Mouse (Mus musculus) liver, postnatal 0 days (tissue): ENCODE measurements around the gene Slc17a8. TPM values are rescaled to one million over a fixed set of nuclear protein-coding genes. Genes with fewer than 3 reads are reported as not detected.

Experiments
- ATAC-seq: fragments of 200-750 bp; cut with Nextera tagmentation; 2 replicates; pipeline ENCODE4 v1.8.0; 2017; ENCODE audit warnings: mild to moderate bottlenecking, moderate library complexity
- DNase-seq: peaks from one replicate; pipeline ENCODE4 v3.0.0-alpha.2; 2016
- H3K27ac ChIP-seq: fragments of 300-500 bp; sonication (generic); 2 replicates; pipeline ENCODE4 v1.5.1; 2014; ENCODE audit warnings: antibody characterized with exemption, moderate library complexity, mild to moderate bottlenecking, low read depth
- H3K27me3 ChIP-seq: fragments of 300-500 bp; sonication (generic); 2 replicates; pipeline ENCODE4 v1.6.1; 2014; ENCODE audit warnings: low read length, control low read depth, mixed read lengths; ENCODE audit not compliant: insufficient read depth
- H3K36me3 ChIP-seq: fragments of 300-500 bp; sonication (generic); replicated peaks from 2 replicates; pipeline ENCODE4 v1.6.1; 2014; ENCODE audit warnings: mild to moderate bottlenecking, control low read depth, low read length, moderate library complexity, mixed read lengths; ENCODE audit not compliant: insufficient read depth
- H3K4me1 ChIP-seq: fragments of 300-500 bp; sonication (generic); 2 replicates; pipeline ENCODE4 v1.6.1; 2014; ENCODE audit warnings: antibody characterized with exemption, mild to moderate bottlenecking, control low read depth; ENCODE audit not compliant: insufficient read depth
- H3K4me2 ChIP-seq: fragments of 300-500 bp; sonication (generic); 2 replicates; pipeline ENCODE4 v1.6.1; 2014; ENCODE audit warnings: low read depth, mild to moderate bottlenecking, low read length, moderate library complexity, mixed read lengths
- H3K4me3 ChIP-seq: fragments of 300-500 bp; sonication (generic); 2 replicates; pipeline ENCODE4 v1.5.1; 2014; ENCODE audit warnings: low read depth, low read length
- H3K9ac ChIP-seq: fragments of 300-500 bp; sonication (generic); replicated peaks from 2 replicates; pipeline ENCODE4 v1.6.1; 2014; ENCODE audit warnings: mild to moderate bottlenecking, moderate library complexity
- H3K9me3 ChIP-seq: fragments of 300-500 bp; sonication (generic); 2 replicates; pipeline ENCODE4 v1.6.1; 2016; ENCODE audit warnings: mild to moderate bottlenecking, control low read depth, low read length, mixed read lengths
- CTCF ChIP-seq: sonication (generic); IDR thresholded peaks from 2 replicates; pipeline ENCODE4 v1.5.1; 2016; ENCODE audit warnings: antibody characterized with exemption, low read depth
- EP300 ChIP-seq: IDR thresholded peaks from 2 replicates; pipeline ENCODE4 v1.6.1; 2016; ENCODE audit warnings: antibody characterized with exemption, low read depth, mild to moderate bottlenecking
- WGBS: fragments of 180-500 bp; shearing (Covaris S2); extraction: QIAGEN DNeasy Blood & Tissue Kit; methylation state at CpG from one replicate; pipeline ENCODE4 v1.1.7; 2014; ENCODE audit not compliant: insufficient replicate concordance; 5-methylcytosine and 5-hydroxymethylcytosine counted together
- polyA plus RNA-seq: library from polyadenylated mRNA; unstranded; fragments of >200 nt; fragmentation: Nextera tagmentation; extraction: Ambion mirVana; gene quantifications from 2 replicates; pipeline ENCODE4 v1.2.1, GENCODE M21; 2015

Slc17a8 gene
- polyA plus RNA-seq, 1 experiment from 2014 or later: 0.11 TPM

DNA sequence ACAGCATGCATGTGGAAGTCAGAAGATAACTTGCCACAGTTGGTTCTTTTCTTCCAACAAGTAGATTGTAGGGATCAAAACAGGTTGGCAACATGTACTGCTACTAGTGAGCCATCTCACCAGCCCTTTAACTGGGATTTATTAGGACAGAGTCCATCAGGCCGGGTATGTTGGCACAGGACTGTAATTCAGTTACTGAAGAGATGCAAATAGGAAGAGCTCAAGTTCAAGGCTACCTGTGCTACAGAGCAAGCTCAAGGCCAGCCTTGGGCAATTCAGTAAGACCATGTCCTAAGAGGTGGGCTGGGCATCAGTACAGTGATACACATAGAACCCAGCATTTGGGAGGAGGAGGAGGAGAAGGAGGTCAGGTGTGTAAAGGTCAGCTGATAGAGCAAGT lies 30.6 kb upstream of the Slc17a8 start:
- no peak overlapping the region for H3K27ac ChIP-seq
- peak; percentile 68 for ATAC-seq
- H3K4me1 ChIP-seq: no peaks in the 10 kb centered on the region
- no peak for DNase-seq
- TF ChIP-seq CTCF: no peak
- no peak for TF ChIP-seq EP300
- H3K9me3 ChIP-seq: no peaks in the 10 kb centered on the region
- no peak overlapping the region for H3K9ac ChIP-seq
- H3K27me3 ChIP-seq: no peaks in the 10 kb centered on the region
- no peak overlapping the region for H3K4me3 ChIP-seq
- H3K4me2 ChIP-seq: no peak overlapping the region
- H3K36me3 ChIP-seq: peaks cover 56% of the 10 kb centered on the region
- WGBS: 58% methylated on average over 1 of the region's 1 CpGs

DNA sequence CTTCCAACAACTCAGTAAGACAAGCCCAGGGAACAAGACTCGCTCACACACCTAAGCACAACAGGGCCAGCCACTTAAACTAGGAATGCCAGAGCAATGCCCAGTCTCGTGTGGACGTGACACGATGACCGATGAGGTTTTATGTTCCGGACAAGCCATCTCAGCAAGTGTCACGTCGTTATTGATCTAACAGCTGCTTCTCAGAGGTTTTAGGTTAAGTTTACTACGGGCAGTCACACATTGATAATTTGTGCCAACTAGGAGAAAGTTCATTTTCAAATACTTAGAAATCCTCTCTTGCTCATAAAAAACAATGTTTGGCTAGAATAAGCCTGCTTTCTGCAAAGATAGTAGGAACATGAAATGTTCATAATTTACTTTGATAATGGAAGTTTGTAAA lies 25.9 kb upstream of the Slc17a8 start:
- 73% methylated on average over 9 of the region's 9 CpGs for WGBS
- TF ChIP-seq CTCF (no peak), EP300 (0 out of 2 replicates have a peak, but pooled peaks have one; percentile 9)
- H3K27me3 ChIP-seq: no peaks in the 10 kb centered on the region
- no peaks in the 10 kb centered on the region for H3K4me1 ChIP-seq
- H3K36me3 ChIP-seq: peaks cover 53% of the 10 kb centered on the region
- H3K4me3 ChIP-seq: no peak overlapping the region
- H3K9ac ChIP-seq: no peak overlapping the region
- DNase-seq (no peak), ATAC-seq (peak; percentile 64; the same call in 1 of the 2 replicates)
- peak overlapping the region; percentile 31 for H3K27ac ChIP-seq
- H3K9me3 ChIP-seq: no peaks in the 10 kb centered on the region
- H3K4me2 ChIP-seq: peak overlapping the region; percentile 27

GRCm38 (mm10) chr10:89637001-89637400 lies 15.9 kb upstream of the Slc17a8 start:
- peaks cover 20% of the 10 kb centered on the region for H3K36me3 ChIP-seq
- H3K9ac ChIP-seq: no peak overlapping the region
- no peaks in the 10 kb centered on the region for H3K27me3 ChIP-seq
- no peaks in the 10 kb centered on the region for H3K9me3 ChIP-seq
- WGBS: 53% methylated on average over 3 of the region's 3 CpGs
- TF ChIP-seq CTCF (no peak), EP300 (peak; percentile 85)
- H3K4me3 ChIP-seq: no peak overlapping the region
- peak overlapping the region; percentile 66 for H3K27ac ChIP-seq
- peaks cover 3% of the 10 kb centered on the region for H3K4me1 ChIP-seq
- DNase-seq (no peak), ATAC-seq (peak; percentile 18)
- H3K4me2 ChIP-seq: no peak overlapping the region

DNA sequence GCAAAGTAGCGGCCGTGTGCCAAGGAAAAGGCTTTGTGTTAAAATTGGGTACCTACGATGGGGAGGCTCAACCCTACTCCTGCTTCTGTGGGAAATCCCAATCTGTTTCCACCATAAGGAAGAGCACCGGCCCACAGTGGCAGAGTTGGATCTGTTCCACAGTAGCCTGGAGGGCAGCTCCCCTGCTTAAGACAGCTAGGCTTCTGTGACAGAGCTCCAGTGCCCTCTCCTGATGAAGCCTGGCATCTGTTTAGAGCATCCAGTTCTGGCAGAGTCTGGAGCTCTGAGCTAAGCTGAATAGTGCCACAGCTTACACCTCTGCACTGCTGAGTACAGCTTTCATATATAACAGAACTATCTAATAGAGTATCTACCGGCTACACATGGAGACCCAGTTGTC lies 14.0 kb upstream of the Slc17a8 start:
- Histone ChIP-seq H3K9ac (peak overlapping the region; percentile 2; the same call in 1 of the 2 replicates), H3K4me2 (no peak overlapping the region), H3K36me3 (no peaks in the 10 kb centered on the region; the same call in 1 of the 2 replicates), H3K27ac (peak overlapping the region; percentile 95; the same call in 1 of the 2 replicates), H3K9me3 (no peaks in the 10 kb centered on the region), H3K4me3 (no peak overlapping the region), H3K4me1 (peaks cover 3% of the 10 kb centered on the region), H3K27me3 (no peaks in the 10 kb centered on the region)
- WGBS: 81% methylated on average over 5 of the region's 5 CpGs
- TF ChIP-seq EP300 (no peak), CTCF (peak; percentile 53)
- ATAC-seq: no peak; the same call in 1 of the 2 replicates
- DNase-seq: no peak

GRCm38 (mm10) chr10:89633736-89634426 lies 12.8 kb upstream of the Slc17a8 start:
- Histone ChIP-seq H3K36me3 (no peaks in the 10 kb centered on the region; the same call in 1 of the 2 replicates), H3K4me2 (no peak overlapping the region), H3K9ac (0 out of 2 replicates have a peak overlapping the region, but pooled peaks have one; percentile 30), H3K4me1 (peaks cover 3% of the 10 kb centered on the region), H3K4me3 (no peak overlapping the region), H3K27ac (peak overlapping the region; percentile 95), H3K27me3 (no peaks in the 10 kb centered on the region), H3K9me3 (no peaks in the 10 kb centered on the region)
- DNase-seq: peak; percentile 45
- WGBS: 60% methylated on average over 7 of the region's 7 CpGs
- peak; percentile 73 for ATAC-seq
- no peak for TF ChIP-seq CTCF
- no peak for TF ChIP-seq EP300

- WGBS: 58% methylated on average over 4 of the region's 4 CpGs
- Histone ChIP-seq H3K4me1 (peaks cover 3% of the 10 kb centered on the region), H3K9me3 (no peaks in the 10 kb centered on the region), H3K4me3 (no peak overlapping the region), H3K36me3 (no peaks in the 10 kb centered on the region), H3K27ac (peak overlapping the region; percentile 95), H3K27me3 (no peaks in the 10 kb centered on the region), H3K4me2 (no peak overlapping the region), H3K9ac (no peak overlapping the region)
- peak; percentile 70 for TF ChIP-seq EP300
- TF ChIP-seq CTCF: no peak
- peak; percentile 51 for DNase-seq
- peak; percentile 78 for ATAC-seq
Observed at GRCm38 (mm10) chr10:89633121-89633520, 12.1 kb upstream of the Slc17a8 start.
